In genomic region chr11:120625152-120625775, GRCm38 (mm10) we compare ENCODE assay signal across 8 mouse cellular contexts. TPM values are rescaled to one million over a fixed set of nuclear protein-coding genes. Genes with fewer than 3 reads are reported as not detected.
DNase-seq lines count a peak whose midpoint lies in the region; ATAC-seq and TF ChIP-seq lines count a peak whose summit lies in the region.

Gene Sirt7 (minus strand): TSS chr11:120625240.

- no peak for TF ChIP-seq EP300 in heart, postnatal 0 days (IDR thresholded peaks at IDR 0.05; ENCODE audit: low read depth)

- H3K4me1 ChIP-seq in testis, adult 2 months (ENCODE audit: control insufficient read depth, insufficient read depth, low read length), result peaks cover 8% of the 10 kb centered on the region
- H3K4me1 ChIP-seq in heart, postnatal 0 days (ENCODE audit: control insufficient read depth, insufficient read depth), result peaks cover 13% of the 10 kb centered on the region
- H3K4me1 ChIP-seq in neural tube, embryonic 13.5 days (replicated peaks), result peaks cover 32% of the 10 kb centered on the region

- no peak for TF ChIP-seq CTCF in testis, adult 2 months (IDR thresholded peaks at IDR 0.05; ENCODE audit: control insufficient read depth, insufficient read depth, insufficient replicate concordance, low read depth, low read length)
- TF ChIP-seq CTCF in heart, postnatal 0 days (IDR thresholded peaks at IDR 0.05; ENCODE audit: low read depth), result no peak

- ATAC-seq in heart, postnatal 0 days (ENCODE audit: insufficient read depth, low read depth), result no peak
- ATAC-seq in neural tube, embryonic 13.5 days (ENCODE audit: low read depth), result peak; percentile 45

- DNase-seq in cerebellum, adult 11-12 months, result peak; percentile 52
- DNase-seq in cerebellum, postnatal 4 days (ENCODE audit: low spot score in 2 of 2), result no peak
- no peak for DNase-seq in testis, postnatal 10 days (ENCODE audit: low spot score)
- no peak for DNase-seq in heart, postnatal 0 days (ENCODE audit: low spot score)
- no peak for DNase-seq in left cerebral cortex, postnatal 4 days
- DNase-seq in cerebellum, postnatal 25 days, result no peak

- TF ChIP-seq POLR2A in testis, adult 2 months (IDR thresholded peaks at IDR 0.05; ENCODE audit: control insufficient read depth, low read depth, low read length), result no peak

- H3K36me3 ChIP-seq in testis, adult 2 months (ENCODE audit: control insufficient read depth, insufficient read depth, low read length), result no peaks in the 10 kb centered on the region
- peaks cover 39% of the 10 kb centered on the region for H3K36me3 ChIP-seq in heart, postnatal 0 days (replicated peaks; ENCODE audit: control insufficient read depth, insufficient read depth, low read length)
- peaks cover 60% of the 10 kb centered on the region for H3K36me3 ChIP-seq in neural tube, embryonic 13.5 days

- peak within 1 kb of the TSS; percentile 96 for H3K4me2 ChIP-seq in heart, postnatal 0 days (ENCODE audit: low read depth, low read length)
- peak within 1 kb of the TSS; percentile 99 for H3K4me2 ChIP-seq in neural tube, embryonic 13.5 days

- H3K9ac ChIP-seq in heart, postnatal 0 days (replicated peaks; ENCODE audit: low read depth, low read length), result peak within 1 kb of the TSS; percentile 72
- H3K9ac ChIP-seq in neural tube, embryonic 13.5 days, result peak within 1 kb of the TSS; percentile 89

- WGBS in heart, postnatal 0 days, result 12% methylated on average over 5 of the region's 5 CpGs
- WGBS in neural tube, embryonic 13.5 days, result 17% methylated on average over 5 of the region's 5 CpGs

- intact Hi-C loops in left cerebral cortex, postnatal 4 days (cut with DNase I), result loop anchor here (10.0 kb wide), 1 partner anchor 90 kb away; the partner anchor contains the start of genes Cenpx and Lrrc45

- peak within 1 kb of the TSS; percentile 82 for H3K4me3 ChIP-seq in testis, adult 2 months (ENCODE audit: control insufficient read depth, low read depth, low read length)
- H3K4me3 ChIP-seq in heart, postnatal 0 days (ENCODE audit: low read depth, low read length), result peak within 1 kb of the TSS; percentile 95
- H3K4me3 ChIP-seq in neural tube, embryonic 13.5 days, result peak within 1 kb of the TSS; percentile 99

- H3K9me3 ChIP-seq in heart, postnatal 0 days (replicated peaks; ENCODE audit: control insufficient read depth, low read length), result no peaks in the 10 kb centered on the region
- no peaks in the 10 kb centered on the region for H3K9me3 ChIP-seq in neural tube, embryonic 13.5 days

- peak within 1 kb of the TSS; percentile 21; the same call in 1 of the 2 replicates for H3K27ac ChIP-seq in testis, adult 2 months (ENCODE audit: control insufficient read depth, insufficient read depth, low read depth, low read length)
- H3K27ac ChIP-seq in heart, postnatal 0 days (ENCODE audit: low read depth), result peak within 1 kb of the TSS; percentile 89
- H3K27ac ChIP-seq in neural tube, embryonic 13.5 days (replicated peaks), result peak within 1 kb of the TSS; percentile 87

- no peaks in the 10 kb centered on the region for H3K27me3 ChIP-seq in testis, adult 2 months (ENCODE audit: control insufficient read depth, insufficient read depth, low read length)
- no peaks in the 10 kb centered on the region for H3K27me3 ChIP-seq in heart, postnatal 0 days (ENCODE audit: control insufficient read depth, insufficient read depth, low read length)
- H3K27me3 ChIP-seq in neural tube, embryonic 13.5 days, result no peaks in the 10 kb centered on the region

RNA-seq across cellular contexts. Expression of gene Sirt7, which starts in this region (rescaled TPM):
- polyA plus RNA-seq in testis, adult 2 months (2012; rRNA removed), result 22.3 and 23.9 TPM in 2 replicates
- total RNA-seq in heart, postnatal 0 days (2014; rRNA removed; ENCODE audit: low replicate concordance), result 12.4 and 63.2 TPM in 2 replicates
- 14.1 and 15.2 TPM in 2 replicates for polyA plus RNA-seq in heart, postnatal 0 days (2015; fragmentation: Nextera tagmentation; extraction: Ambion mirVana)
- total RNA-seq in left cerebral cortex, postnatal 4 days (2021), result 10 to 100 TPM; 37.5 to 38.0 TPM
- 52.0 and 55.2 TPM in 2 replicates for polyA plus RNA-seq in neural tube, embryonic 13.5 days (2015; fragmentation: Nextera tagmentation; extraction: Ambion mirVana)

Comparison
In these comparisons a context has a peak if more than half of its experiments do, and no peak if none do; other contexts are left out.
1. H3K27ac ChIP-seq: peak in every context shown above with its lines; median percentile 89 in heart, postnatal 0 days; 87 in neural tube, embryonic 13.5 days; 21 in testis, adult 2 months.